Mouse (Mus musculus) lung, postnatal 36 days (tissue): ENCODE measurements around the gene Sgms2.

Source experiments
- DNase-seq: peaks from one replicate; pipeline ENCODE4 v3.0.0; 2022; ENCODE audit warnings: mixed read lengths

The Sgms2 gene

GRCm38 (mm10) chr3:131483650-131484049 lies 7.6 kb downstream of the Sgms2 start:
- no peak for DNase-seq

GRCm38 (mm10) chr3:131481976-131482712 lies 9.1 kb downstream of the Sgms2 start:
- no peak for DNase-seq

- no peak for DNase-seq
Measured at GRCm38 (mm10) chr3:131480659-131481058, 10.6 kb downstream of the Sgms2 start.

GRCm38 (mm10) chr3:131479415-131479814 lies 11.8 kb downstream of the Sgms2 start:
- no peak for DNase-seq

GRCm38 (mm10) chr3:131476002-131476401 lies 15.2 kb downstream of the Sgms2 start:
- DNase-seq = peak; percentile 30

- DNase-seq = peak; percentile 68
Measured at GRCm38 (mm10) chr3:131474526-131474925, 16.7 kb downstream of the Sgms2 start.

- no peak for DNase-seq
Measured at GRCm38 (mm10) chr3:131473496-131473895, 17.7 kb downstream of the Sgms2 start.

- DNase-seq = no peak
Measured at GRCm38 (mm10) chr3:131471836-131472235, 19.4 kb downstream of the Sgms2 start.

GRCm38 (mm10) chr3:131471435-131471834 lies 19.8 kb downstream of the Sgms2 start:
- no peak for DNase-seq

- peak; percentile 71 for DNase-seq
Measured at GRCm38 (mm10) chr3:131470837-131471236, 20.4 kb downstream of the Sgms2 start.

GRCm38 (mm10) chr3:131469636-131470035 lies 21.6 kb downstream of the Sgms2 start:
- no peak for DNase-seq

GRCm38 (mm10) chr3:131466371-131466770 lies 24.8 kb downstream of the Sgms2 start:
- DNase-seq = peak; percentile 41

GRCm38 (mm10) chr3:131465536-131466260 lies 25.5 kb downstream of the Sgms2 start:
- DNase-seq = no peak

GRCm38 (mm10) chr3:131372996-131373395 lies 118.2 kb downstream of the Sgms2 start:
- DNase-seq = no peak

GRCm38 (mm10) chr3:131368678-131369077 lies 122.5 kb downstream of the Sgms2 start:
- DNase-seq = peak; percentile 34

GRCm38 (mm10) chr3:131367452-131367851 lies 123.8 kb downstream of the Sgms2 start:
- DNase-seq = no peak

- peak; percentile 81 for DNase-seq
Measured at GRCm38 (mm10) chr3:131364632-131365446, 126.4 kb downstream of the Sgms2 start.

GRCm38 (mm10) chr3:131364194-131364593 lies 127.0 kb downstream of the Sgms2 start:
- no peak for DNase-seq

- no peak for DNase-seq
Measured at GRCm38 (mm10) chr3:131363602-131364001, 127.6 kb downstream of the Sgms2 start.

GRCm38 (mm10) chr3:131361960-131362359 lies 129.3 kb downstream of the Sgms2 start:
- DNase-seq = no peak

- DNase-seq = no peak
Measured at GRCm38 (mm10) chr3:131359011-131359410, 132.2 kb downstream of the Sgms2 start.

GRCm38 (mm10) chr3:131358205-131358604 lies 133.0 kb downstream of the Sgms2 start:
- no peak for DNase-seq

GRCm38 (mm10) chr3:131357643-131358042 lies 133.6 kb downstream of the Sgms2 start:
- no peak for DNase-seq
